Mouse (Mus musculus) G1E (cell line): ENCODE data around the gene Syf2.

Source experiments
- CTCF ChIP-seq: IDR thresholded peaks from 2 replicates; pipeline ENCODE4 v1.5.1; 2012; ENCODE audit warnings: low read depth, low read length, inconsistent platforms, mixed read lengths
- GATA1 ChIP-seq: IDR thresholded peaks from 2 replicates; pipeline ENCODE4 v1.6.1; 2012; ENCODE audit warnings: borderline replicate concordance, low read length, inconsistent platforms, mixed read lengths
- TAL1 ChIP-seq: conservative IDR thresholded peaks from 2 replicates; pipeline ENCODE4 v1.6.1; 2012; ENCODE audit warnings: low read depth, low read length, inconsistent platforms, mixed read lengths

DNA sequence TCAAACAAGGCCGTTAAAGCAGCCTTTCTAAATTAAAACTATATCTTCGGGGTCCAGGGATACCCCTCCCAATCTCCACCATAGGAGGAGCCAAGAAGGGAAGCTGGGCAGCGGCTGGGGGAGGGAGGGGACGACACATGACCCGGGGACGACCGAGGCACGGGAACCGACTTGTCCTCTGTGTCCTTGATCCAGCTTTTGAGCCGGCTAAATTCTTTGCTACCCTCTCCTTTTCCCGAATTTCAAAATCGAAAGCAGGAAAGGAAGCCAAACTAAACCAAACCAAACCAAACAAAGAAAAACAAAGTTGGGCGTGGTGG lies 7.8 kb upstream of the Syf2 start:
- TF ChIP-seq CTCF, result no peak
- no peak for TF ChIP-seq TAL1
- TF ChIP-seq GATA1, result no peak
